Mouse (Mus musculus) ES-Bruce4 (cell line): ENCODE results near the gene Osbp. TPM values are rescaled to one million over a fixed set of nuclear protein-coding genes. Genes with fewer than 3 reads are reported as not detected.

ENCODE experiments used
- H3K27ac ChIP-seq: 2 replicates; pipeline ENCODE4 v1.5.1; 2012; ENCODE audit warnings: low read length, inconsistent platforms; ENCODE audit not compliant: insufficient read depth
- H3K27me3 ChIP-seq: 2 replicates; pipeline ENCODE4 v1.6.1; 2012; ENCODE audit warnings: mild to moderate bottlenecking, low read length, inconsistent platforms; ENCODE audit not compliant: control insufficient read depth, poor library complexity, insufficient read depth, severe bottlenecking
- H3K36me3 ChIP-seq: 2 replicates; pipeline ENCODE4 v1.6.1; 2012; ENCODE audit warnings: inconsistent platforms, mild to moderate bottlenecking, low read length, moderate library complexity; ENCODE audit not compliant: control insufficient read depth, poor library complexity, insufficient read depth, severe bottlenecking
- H3K4me1 ChIP-seq: one replicate; pipeline ENCODE4 v1.8.1; 2011; ENCODE audit warnings: low read length; ENCODE audit not compliant: control insufficient read depth, insufficient read depth
- H3K4me3 ChIP-seq: 2 replicates; pipeline ENCODE4 v1.5.1; 2011; ENCODE audit warnings: low read depth, mild to moderate bottlenecking, low read length
- H3K9ac ChIP-seq: 2 replicates; pipeline ENCODE4 v1.6.1; 2012; ENCODE audit warnings: low read depth, mild to moderate bottlenecking, inconsistent platforms; ENCODE audit not compliant: poor library complexity, severe bottlenecking
- H3K9me3 ChIP-seq: replicated peaks from 2 replicates; pipeline ENCODE4 v1.6.1; 2012; ENCODE audit warnings: mild to moderate bottlenecking, low read length, inconsistent platforms; ENCODE audit not compliant: control insufficient read depth, poor library complexity, insufficient read depth, severe bottlenecking
- CTCF ChIP-seq: IDR thresholded peaks from one replicate; pipeline ENCODE4 v1.8.1; 2011; ENCODE audit warnings: low read depth, low read length
- EP300 ChIP-seq: IDR thresholded peaks from 2 replicates; pipeline ENCODE4 v1.6.1; 2011; ENCODE audit warnings: low read depth, low read length; ENCODE audit not compliant: insufficient read depth
- POLR2A ChIP-seq: IDR thresholded peaks from one replicate; pipeline ENCODE4 v1.8.1; 2011; ENCODE audit warnings: low read length; ENCODE audit not compliant: insufficient read depth
- polyA plus RNA-seq: library from polyadenylated mRNA; stranded (reverse); fragments of >200 nt; gene quantifications from 2 replicates; pipeline ENCODE4 v1.2.4, GENCODE M21; 2011; ENCODE audit warnings: low read depth; ENCODE audit not compliant: missing spikeins, insufficient read depth, insufficient read length

Gene Osbp
- polyA plus RNA-seq, 1 experiment, result 31.5 TPM

GRCm38 (mm10) chr19:11964266-11964665 is 1.5 kb upstream of the Osbp start:
- TF ChIP-seq EP300, result no peak
- no peak for TF ChIP-seq CTCF
- no peak for TF ChIP-seq POLR2A
- H3K9ac ChIP-seq, result no peak overlapping the region
- no peak overlapping the region for H3K27ac ChIP-seq

GRCm38 (mm10) chr19:11966201-11966636 is 478 bp downstream of the Osbp start:
- peaks cover 4% of the 10 kb centered on the region; the same call in 1 of the 2 replicates for H3K36me3 ChIP-seq
- no peaks in the 10 kb centered on the region for H3K4me1 ChIP-seq
- no peak overlapping the region for H3K27ac ChIP-seq
- no peaks in the 10 kb centered on the region for H3K9me3 ChIP-seq
- TF ChIP-seq POLR2A (no peak), EP300 (no peak), CTCF (no peak)
- H3K9ac ChIP-seq, result peak overlapping the region; percentile 73
- no peaks in the 10 kb centered on the region for H3K27me3 ChIP-seq
- H3K4me3 ChIP-seq, result peak overlapping the region; percentile 82

More at GRCm38 (mm10) chr19:11964266-11964665, 1.5 kb upstream of the Osbp start:
- no peaks in the 10 kb centered on the region for H3K36me3 ChIP-seq
- H3K9me3 ChIP-seq, result no peaks in the 10 kb centered on the region
- H3K27me3 ChIP-seq, result no peaks in the 10 kb centered on the region
- no peaks in the 10 kb centered on the region for H3K4me1 ChIP-seq
- no peak overlapping the region for H3K4me3 ChIP-seq

- no peaks in the 10 kb centered on the region for H3K27me3 ChIP-seq
- H3K4me1 ChIP-seq, result no peaks in the 10 kb centered on the region
- TF ChIP-seq POLR2A, result no peak
- TF ChIP-seq EP300, result no peak
- no peak for TF ChIP-seq CTCF
- no peak overlapping the region for H3K9ac ChIP-seq
- H3K9me3 ChIP-seq, result no peaks in the 10 kb centered on the region
- peaks cover 26% of the 10 kb centered on the region for H3K36me3 ChIP-seq
- H3K27ac ChIP-seq, result no peak overlapping the region
- H3K4me3 ChIP-seq, result no peak overlapping the region
Observed at GRCm38 (mm10) chr19:11969155-11970050, 3.7 kb downstream of the Osbp start.

- H3K9me3 ChIP-seq, result no peaks in the 10 kb centered on the region
- H3K36me3 ChIP-seq, result peaks cover 51% of the 10 kb centered on the region
- no peak overlapping the region for H3K4me3 ChIP-seq
- H3K27ac ChIP-seq, result no peak overlapping the region
- no peaks in the 10 kb centered on the region for H3K4me1 ChIP-seq
- TF ChIP-seq POLR2A (no peak), EP300 (no peak), CTCF (no peak)
- H3K27me3 ChIP-seq, result no peaks in the 10 kb centered on the region
- no peak overlapping the region for H3K9ac ChIP-seq
Observed at GRCm38 (mm10) chr19:11973511-11974222, 7.9 kb downstream of the Osbp start.

GRCm38 (mm10) chr19:11974223-11974540 is 8.4 kb downstream of the Osbp start:
- H3K27ac ChIP-seq, result no peak overlapping the region
- peaks cover 56% of the 10 kb centered on the region for H3K36me3 ChIP-seq
- no peak for TF ChIP-seq EP300
- no peak for TF ChIP-seq CTCF
- no peak for TF ChIP-seq POLR2A
- H3K4me3 ChIP-seq, result no peak overlapping the region
- no peaks in the 10 kb centered on the region for H3K27me3 ChIP-seq
- H3K9me3 ChIP-seq, result no peaks in the 10 kb centered on the region
- no peaks in the 10 kb centered on the region for H3K4me1 ChIP-seq
- no peak overlapping the region for H3K9ac ChIP-seq

- TF ChIP-seq POLR2A (no peak), CTCF (no peak), EP300 (no peak)
- Histone ChIP-seq H3K36me3 (peaks cover 67% of the 10 kb centered on the region), H3K9ac (no peak overlapping the region)
Observed at GRCm38 (mm10) chr19:11975683-11976082, 9.9 kb downstream of the Osbp start.

More at GRCm38 (mm10) chr19:11975683-11976082, 9.9 kb downstream of the Osbp start:
- H3K9me3 ChIP-seq, result no peaks in the 10 kb centered on the region
- no peaks in the 10 kb centered on the region for H3K4me1 ChIP-seq
- no peak overlapping the region for H3K27ac ChIP-seq
- H3K4me3 ChIP-seq, result no peak overlapping the region
- no peaks in the 10 kb centered on the region for H3K27me3 ChIP-seq
